Mouse (Mus musculus): ENCODE data around the gene Oas1f. TPM values are rescaled to one million over a fixed set of nuclear protein-coding genes. Genes with fewer than 3 reads are reported as not detected.

Gene Oas1f
- polyA plus RNA-seq, 1 experiment from 2014 or later: not detected

- H3K9me3 ChIP-seq (ENCODE audit: control insufficient read depth, low read length): no peaks in the 10 kb centered on the region
- no peaks in the 10 kb centered on the region for H3K36me3 ChIP-seq (ENCODE audit: control insufficient read depth, insufficient read depth, low read length)
- H3K9ac ChIP-seq (replicated peaks; ENCODE audit: low read depth, low read length): no peak overlapping the region
- no peaks in the 10 kb centered on the region for H3K27me3 ChIP-seq (ENCODE audit: control insufficient read depth, insufficient read depth, low read length)
- no peaks in the 10 kb centered on the region for H3K4me1 ChIP-seq (ENCODE audit: control insufficient read depth, insufficient read depth, low read length)
- no peak overlapping the region for H3K4me2 ChIP-seq (ENCODE audit: low read depth, low read length)
- H3K27ac ChIP-seq (ENCODE audit: low read depth, low read length): no peak overlapping the region
- H3K4me3 ChIP-seq (ENCODE audit: low read depth, low read length): no peak overlapping the region
- ATAC-seq (ENCODE audit: low read depth): no peak
Measured at GRCm38 (mm10) chr5:120818999-120819398, 28.2 kb upstream of the Oas1f start.

- Histone ChIP-seq H3K9ac (replicated peaks; ENCODE audit: low read depth, low read length) (no peak overlapping the region), H3K9me3 (ENCODE audit: control insufficient read depth, low read length) (no peaks in the 10 kb centered on the region), H3K27me3 (ENCODE audit: control insufficient read depth, insufficient read depth, low read length) (peaks cover 2% of the 10 kb centered on the region; the same call in 1 of the 2 replicates), H3K27ac (ENCODE audit: low read depth, low read length) (no peak overlapping the region), H3K4me2 (ENCODE audit: low read depth, low read length) (no peak overlapping the region), H3K4me1 (ENCODE audit: control insufficient read depth, insufficient read depth, low read length) (no peaks in the 10 kb centered on the region), H3K4me3 (ENCODE audit: low read depth, low read length) (no peak overlapping the region), H3K36me3 (ENCODE audit: control insufficient read depth, insufficient read depth, low read length) (no peaks in the 10 kb centered on the region)
- ATAC-seq (ENCODE audit: low read depth): no peak
- 83% methylated on average over 4 of the region's 4 CpGs for WGBS
Measured at GRCm38 (mm10) chr5:120831031-120831430, 16.1 kb upstream of the Oas1f start.

GRCm38 (mm10) chr5:120833335-120834280, 13.6 kb upstream of the Oas1f start:
- peak overlapping the region; percentile 28; the same call in 1 of the 2 replicates for H3K4me2 ChIP-seq (ENCODE audit: low read depth, low read length)
- H3K27me3 ChIP-seq (ENCODE audit: control insufficient read depth, insufficient read depth, low read length): peaks cover 2% of the 10 kb centered on the region; the same call in 1 of the 2 replicates
- ATAC-seq (ENCODE audit: low read depth): no peak
- 10% methylated on average over 17 of the region's 17 CpGs for WGBS
- H3K27ac ChIP-seq (ENCODE audit: low read depth, low read length): no peak overlapping the region
- H3K9me3 ChIP-seq (ENCODE audit: control insufficient read depth, low read length): no peaks in the 10 kb centered on the region
- no peak overlapping the region for H3K9ac ChIP-seq (replicated peaks; ENCODE audit: low read depth, low read length)
- no peaks in the 10 kb centered on the region for H3K4me1 ChIP-seq (ENCODE audit: control insufficient read depth, insufficient read depth, low read length)
- H3K36me3 ChIP-seq (ENCODE audit: control insufficient read depth, insufficient read depth, low read length): no peaks in the 10 kb centered on the region
- no peak overlapping the region for H3K4me3 ChIP-seq (ENCODE audit: low read depth, low read length)

GRCm38 (mm10) chr5:120836731-120837585, 10.2 kb upstream of the Oas1f start:
- Histone ChIP-seq H3K36me3 (ENCODE audit: control insufficient read depth, insufficient read depth, low read length) (no peaks in the 10 kb centered on the region), H3K27ac (ENCODE audit: low read depth, low read length) (no peak overlapping the region), H3K9ac (replicated peaks; ENCODE audit: low read depth, low read length) (no peak overlapping the region), H3K4me3 (ENCODE audit: low read depth, low read length) (no peak overlapping the region), H3K9me3 (ENCODE audit: control insufficient read depth, low read length) (no peaks in the 10 kb centered on the region), H3K4me1 (ENCODE audit: control insufficient read depth, insufficient read depth, low read length) (no peaks in the 10 kb centered on the region), H3K4me2 (ENCODE audit: low read depth, low read length) (no peak overlapping the region), H3K27me3 (ENCODE audit: control insufficient read depth, insufficient read depth, low read length) (peaks cover 2% of the 10 kb centered on the region; the same call in 1 of the 2 replicates)
- 8% methylated on average over 8 of the region's 8 CpGs for WGBS
- no peak for ATAC-seq (ENCODE audit: low read depth)

- no peaks in the 10 kb centered on the region for H3K4me1 ChIP-seq (ENCODE audit: control insufficient read depth, insufficient read depth, low read length)
- no peak overlapping the region for H3K27ac ChIP-seq (ENCODE audit: low read depth, low read length)
- ATAC-seq (ENCODE audit: low read depth): no peak
- WGBS: 74% methylated on average over 3 of the region's 3 CpGs
- no peak overlapping the region for H3K4me2 ChIP-seq (ENCODE audit: low read depth, low read length)
- no peaks in the 10 kb centered on the region for H3K36me3 ChIP-seq (ENCODE audit: control insufficient read depth, insufficient read depth, low read length)
- H3K9ac ChIP-seq (replicated peaks; ENCODE audit: low read depth, low read length): no peak overlapping the region
- H3K4me3 ChIP-seq (ENCODE audit: low read depth, low read length): no peak overlapping the region
- no peaks in the 10 kb centered on the region for H3K27me3 ChIP-seq (ENCODE audit: control insufficient read depth, insufficient read depth, low read length)
- no peaks in the 10 kb centered on the region for H3K9me3 ChIP-seq (ENCODE audit: control insufficient read depth, low read length)
Measured at GRCm38 (mm10) chr5:120844713-120845112, 2.5 kb upstream of the Oas1f start.

- no peak overlapping the region for H3K9ac ChIP-seq (replicated peaks; ENCODE audit: low read depth, low read length)
- 69% methylated on average over 3 of the region's 3 CpGs for WGBS
- H3K4me1 ChIP-seq (ENCODE audit: control insufficient read depth, insufficient read depth, low read length): no peaks in the 10 kb centered on the region
- no peaks in the 10 kb centered on the region for H3K36me3 ChIP-seq (ENCODE audit: control insufficient read depth, insufficient read depth, low read length)
- H3K27me3 ChIP-seq (ENCODE audit: control insufficient read depth, insufficient read depth, low read length): no peaks in the 10 kb centered on the region
- H3K4me3 ChIP-seq (ENCODE audit: low read depth, low read length): no peak overlapping the region
- H3K27ac ChIP-seq (ENCODE audit: low read depth, low read length): no peak overlapping the region
- H3K9me3 ChIP-seq (ENCODE audit: control insufficient read depth, low read length): no peaks in the 10 kb centered on the region
- no peak for ATAC-seq (ENCODE audit: low read depth)
- H3K4me2 ChIP-seq (ENCODE audit: low read depth, low read length): no peak overlapping the region
Measured at GRCm38 (mm10) chr5:120849601-120850136, 2.5 kb downstream of the Oas1f start.

GRCm38 (mm10) chr5:120859241-120859640, 12.1 kb downstream of the Oas1f start:
- Histone ChIP-seq H3K36me3 (ENCODE audit: control insufficient read depth, insufficient read depth, low read length) (no peaks in the 10 kb centered on the region), H3K9ac (replicated peaks; ENCODE audit: low read depth, low read length) (no peak overlapping the region), H3K9me3 (ENCODE audit: control insufficient read depth, low read length) (no peaks in the 10 kb centered on the region), H3K27me3 (ENCODE audit: control insufficient read depth, insufficient read depth, low read length) (no peaks in the 10 kb centered on the region), H3K27ac (ENCODE audit: low read depth, low read length) (no peak overlapping the region), H3K4me3 (ENCODE audit: low read depth, low read length) (no peak overlapping the region), H3K4me2 (ENCODE audit: low read depth, low read length) (no peak overlapping the region), H3K4me1 (ENCODE audit: control insufficient read depth, insufficient read depth, low read length) (no peaks in the 10 kb centered on the region)
- no peak for ATAC-seq (ENCODE audit: low read depth)
- WGBS: 75% methylated on average over 2 of the region's 2 CpGs

- 61% methylated on average over 4 of the region's 4 CpGs for WGBS
- H3K9ac ChIP-seq (replicated peaks; ENCODE audit: low read depth, low read length): no peak within 1 kb of the TSS
- no peaks in the 10 kb centered on the region for H3K36me3 ChIP-seq (ENCODE audit: control insufficient read depth, insufficient read depth, low read length)
- no peak within 1 kb of the TSS for H3K4me2 ChIP-seq (ENCODE audit: low read depth, low read length)
- H3K9me3 ChIP-seq (ENCODE audit: control insufficient read depth, low read length): no peaks in the 10 kb centered on the region
- ATAC-seq (ENCODE audit: low read depth): no peak
- H3K27me3 ChIP-seq (ENCODE audit: control insufficient read depth, insufficient read depth, low read length): no peaks in the 10 kb centered on the region
- H3K4me3 ChIP-seq (ENCODE audit: low read depth, low read length): no peak within 1 kb of the TSS
- no peaks in the 10 kb centered on the region for H3K4me1 ChIP-seq (ENCODE audit: control insufficient read depth, insufficient read depth, low read length)
- H3K27ac ChIP-seq (ENCODE audit: low read depth, low read length): no peak within 1 kb of the TSS
Measured at GRCm38 (mm10) chr5:120861121-120861520, 14.0 kb downstream of the Oas1f start, which contains the start of gene Oas1h. Oas1h (plus strand) TSS chr5:120861421.

All from neural tube, embryonic 14.5 days (tissue).